Mouse (Mus musculus) cerebellum, postnatal 14 days (tissue): ENCODE data around the gene Map6.

ENCODE experiments used
- DNase-seq, 2 experiments: peaks; one replicate each; pipeline ENCODE4 v3.0.0; 2021; ENCODE audit warnings: mixed read lengths in 2 of 2

Gene Map6

DNA sequence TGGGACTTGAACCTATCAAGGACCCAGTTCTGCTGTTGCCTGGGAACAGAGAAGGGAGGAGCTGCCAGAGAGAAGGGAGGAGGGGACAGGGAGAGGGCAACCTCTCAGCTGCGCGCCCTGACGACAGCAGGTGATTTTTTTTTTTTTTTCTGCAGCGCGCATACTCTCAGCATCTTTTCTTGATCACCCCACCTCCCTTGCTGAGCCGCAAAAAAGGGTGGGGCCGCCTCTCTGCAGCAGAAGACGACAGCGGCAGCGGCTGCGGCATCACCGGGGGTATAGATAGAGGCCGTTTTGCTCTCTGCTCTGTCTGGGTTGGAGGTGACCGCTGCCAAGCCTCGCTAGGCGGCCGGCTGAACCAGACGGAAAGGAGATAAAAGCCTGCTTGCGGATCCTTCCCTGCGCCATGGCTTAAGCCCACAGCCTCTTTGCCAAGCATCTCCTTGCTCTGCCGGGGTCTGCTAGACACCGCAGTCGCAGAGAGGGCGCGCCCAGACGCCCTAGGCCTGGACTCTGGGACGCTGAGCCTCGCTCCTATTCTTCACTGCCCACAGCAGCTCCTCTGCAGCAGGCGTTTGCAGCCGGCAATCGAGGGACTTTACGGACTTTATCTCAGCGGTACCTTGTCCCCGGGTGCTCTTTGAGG is at the start of gene Map6:
Map6 (plus strand) TSS at position 197 of the 646 bp plus-strand sequence.
- DNase-seq: peak; percentile 78 to 83

GRCm38 (mm10) chr7:99224225-99224624 is 43.0 kb upstream of the Map6 start:
- DNase-seq: peak in 1 of 2 experiments; percentile 35

DNA sequence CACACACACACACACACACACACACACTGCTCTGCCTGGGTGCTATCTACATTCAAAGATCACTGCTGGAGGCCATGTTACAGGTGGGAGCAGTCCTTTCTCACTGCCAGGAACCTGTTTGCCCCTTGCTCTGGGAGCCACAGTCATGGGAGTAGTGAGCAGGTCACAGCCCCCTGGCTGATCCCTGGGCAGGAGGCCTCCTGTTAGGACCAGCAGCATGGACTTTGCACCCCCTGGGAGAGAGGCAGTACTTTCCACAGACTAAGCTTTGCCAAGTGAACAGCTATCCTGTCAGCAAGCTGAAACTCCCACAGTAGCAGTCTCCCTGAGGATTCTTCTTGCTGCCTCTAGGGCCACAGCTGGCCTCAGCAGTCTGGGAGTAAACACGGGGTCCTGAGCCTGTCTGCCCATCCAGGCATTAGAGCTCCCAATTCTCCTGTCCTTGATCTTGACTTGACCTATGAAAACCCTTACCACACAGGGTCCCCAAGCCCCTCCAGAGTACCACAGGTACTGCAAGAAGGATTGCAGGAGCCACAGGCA is 42.5 kb upstream of the Map6 start:
- no peak for DNase-seq

GRCm38 (mm10) chr7:99225421-99225820 is 41.8 kb upstream of the Map6 start:
- no peak for DNase-seq

DNA sequence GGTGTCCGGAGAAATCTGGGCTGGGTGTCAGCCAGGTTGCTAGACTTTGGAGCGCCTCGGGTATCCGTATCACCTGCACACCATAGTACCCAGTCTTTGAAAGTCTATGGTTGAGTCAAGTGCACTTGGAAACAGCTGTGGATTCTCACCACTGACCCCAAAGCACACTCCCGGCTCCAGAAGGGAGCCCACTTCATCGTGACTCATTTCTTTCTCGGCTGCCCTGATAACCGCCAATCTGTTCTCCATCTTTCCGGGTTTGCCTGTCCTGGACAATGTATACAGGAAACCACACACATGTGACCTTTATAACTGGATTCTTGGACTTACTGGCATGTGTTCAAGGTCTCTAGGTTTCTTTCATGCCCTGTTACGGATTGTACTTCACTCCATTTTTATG is 40.6 kb upstream of the Map6 start:
- DNase-seq: no peak

DNA sequence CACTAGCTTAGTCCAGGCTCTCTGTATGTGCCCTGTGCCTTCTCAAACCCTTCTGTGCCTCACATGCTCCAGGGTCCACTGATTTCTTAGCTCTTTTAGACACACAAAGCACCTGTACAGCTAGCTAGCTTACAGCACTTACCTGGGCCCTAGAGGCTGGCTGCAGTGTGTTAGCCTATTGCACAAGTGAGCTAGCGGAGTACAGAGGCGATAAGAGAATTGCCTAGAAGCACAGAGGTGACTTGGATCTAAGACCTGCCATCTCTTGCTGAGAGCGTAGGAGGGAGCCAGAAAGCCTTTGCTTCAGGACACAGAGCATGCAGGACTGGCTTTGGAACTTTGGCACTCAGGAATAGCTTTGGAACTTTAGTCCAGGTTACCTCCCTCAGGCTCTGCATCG is 40.0 kb upstream of the Map6 start:
- no peak for DNase-seq

GRCm38 (mm10) chr7:99228825-99229224 is 38.4 kb upstream of the Map6 start:
- DNase-seq: no peak

- peak; percentile 48 to 54 for DNase-seq
Observed at GRCm38 (mm10) chr7:99229411-99229810, 37.8 kb upstream of the Map6 start.

DNA sequence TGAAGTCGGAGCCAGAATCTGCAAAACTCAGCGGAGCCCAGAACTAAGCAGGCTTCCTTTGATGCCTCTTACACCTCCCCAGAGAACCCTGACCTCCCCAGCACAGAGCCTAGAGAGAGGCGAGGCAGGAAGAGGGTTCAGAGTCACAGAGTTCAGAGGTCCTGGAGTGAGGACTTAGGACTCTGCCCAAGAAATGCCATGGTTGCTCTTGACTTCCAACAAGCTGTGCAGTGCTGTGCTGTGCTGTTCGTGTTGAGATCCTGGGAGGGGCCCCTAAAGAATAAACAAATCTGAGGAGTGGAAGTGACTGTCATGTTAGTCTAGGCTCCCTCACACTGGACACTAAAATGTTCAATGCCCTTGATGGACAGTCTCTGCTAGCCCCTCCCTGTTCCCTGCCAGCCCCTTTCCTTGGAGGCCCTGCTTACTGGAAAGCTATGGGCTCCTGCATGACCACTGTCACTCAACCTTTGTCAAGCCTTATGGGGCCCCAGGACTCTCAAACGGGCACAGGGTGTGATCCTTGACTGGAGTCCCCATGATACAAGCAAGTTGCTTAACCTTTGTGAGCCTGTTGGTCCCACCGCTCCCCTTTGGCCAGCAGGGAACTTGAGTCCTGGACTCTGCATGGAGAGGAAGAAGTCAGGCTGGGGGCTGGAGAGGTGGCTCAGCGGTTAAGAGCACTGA is 37.0 kb upstream of the Map6 start:
- no peak for DNase-seq

DNA sequence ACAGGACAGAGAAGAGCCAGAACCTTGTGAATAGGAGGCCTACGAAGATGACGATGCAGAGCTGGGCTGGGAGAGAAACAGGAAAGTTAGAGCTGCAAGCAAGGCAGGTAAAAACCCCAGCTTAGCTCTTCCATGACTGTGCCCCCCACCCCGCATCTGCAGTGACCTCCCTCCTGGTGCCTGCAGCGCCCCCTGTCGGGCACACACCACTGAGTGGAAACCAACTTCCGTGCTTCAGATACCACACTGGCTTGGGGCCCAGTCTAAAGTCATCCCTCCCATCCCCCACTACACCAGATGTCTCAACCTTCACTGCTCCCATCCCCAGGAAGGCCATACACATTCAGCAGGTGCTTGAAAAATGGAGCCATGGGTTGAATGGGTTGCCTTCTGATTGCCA is 34.7 kb upstream of the Map6 start:
- DNase-seq: peak in 1 of 2 experiments; percentile 36

DNA sequence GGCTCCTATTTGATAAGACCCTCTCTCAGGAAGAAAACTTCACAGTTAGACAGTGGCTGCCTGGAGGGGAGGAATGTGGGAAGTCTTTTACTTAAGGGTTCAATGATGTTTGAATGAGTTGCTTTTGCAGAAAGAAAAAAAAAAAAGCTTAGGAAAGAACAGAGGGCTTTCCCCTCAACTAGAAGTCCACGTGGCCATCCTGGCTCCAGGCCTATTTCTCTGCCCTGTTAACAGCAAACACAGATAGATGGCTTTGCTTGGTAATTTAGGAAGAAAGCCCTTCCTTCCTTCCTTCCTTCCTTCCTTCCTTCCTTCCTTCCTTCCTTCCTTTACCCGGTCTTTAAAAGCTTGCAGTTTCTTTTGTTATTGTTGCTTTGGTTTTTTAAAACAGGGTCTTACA is 32.3 kb upstream of the Map6 start:
- no peak for DNase-seq

- no peak for DNase-seq
Observed at GRCm38 (mm10) chr7:99235657-99236056, 31.6 kb upstream of the Map6 start.

DNA sequence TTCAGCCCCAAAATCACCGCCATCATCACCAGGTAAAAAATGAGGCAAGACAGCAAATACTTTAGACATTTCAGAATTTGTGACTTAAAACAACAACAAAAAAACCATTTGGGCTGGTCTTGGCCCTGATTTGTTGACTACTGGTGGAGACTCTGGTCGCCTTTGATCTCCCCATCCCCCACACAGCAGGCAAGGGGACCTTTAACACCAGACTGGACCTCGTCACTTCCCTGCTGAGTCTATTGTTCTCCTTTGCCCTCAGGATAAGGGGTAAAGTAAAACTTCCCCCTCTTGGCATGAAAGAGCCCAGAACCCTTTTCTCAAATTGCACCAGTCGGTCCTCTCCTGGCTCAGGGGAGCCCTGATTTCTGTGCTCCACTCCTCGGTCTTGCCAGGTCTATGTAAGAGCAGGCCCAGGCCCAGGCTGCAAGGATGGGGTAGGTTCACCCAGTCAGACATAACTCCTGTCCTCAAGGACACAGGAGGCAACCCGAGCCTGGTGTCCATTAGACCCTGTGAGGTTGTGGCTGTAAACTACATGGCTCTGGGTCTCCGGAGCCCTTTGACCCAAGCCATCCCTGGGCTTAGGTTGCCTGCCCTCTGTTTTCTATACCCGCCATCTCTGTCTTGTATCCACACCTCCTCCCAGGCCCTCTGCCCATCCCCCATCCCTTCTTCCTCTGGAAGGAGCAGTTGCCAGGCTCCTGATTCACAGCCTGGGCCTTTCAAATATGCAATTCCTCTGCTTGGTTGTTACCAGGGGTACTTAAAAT is 30.2 kb upstream of the Map6 start:
- DNase-seq: no peak

- no peak for DNase-seq
Observed at GRCm38 (mm10) chr7:99238417-99238816, 28.8 kb upstream of the Map6 start, which contains the start of gene Mogat2. TSS of gene Mogat2 (minus strand) at chr7:99238619.

DNA sequence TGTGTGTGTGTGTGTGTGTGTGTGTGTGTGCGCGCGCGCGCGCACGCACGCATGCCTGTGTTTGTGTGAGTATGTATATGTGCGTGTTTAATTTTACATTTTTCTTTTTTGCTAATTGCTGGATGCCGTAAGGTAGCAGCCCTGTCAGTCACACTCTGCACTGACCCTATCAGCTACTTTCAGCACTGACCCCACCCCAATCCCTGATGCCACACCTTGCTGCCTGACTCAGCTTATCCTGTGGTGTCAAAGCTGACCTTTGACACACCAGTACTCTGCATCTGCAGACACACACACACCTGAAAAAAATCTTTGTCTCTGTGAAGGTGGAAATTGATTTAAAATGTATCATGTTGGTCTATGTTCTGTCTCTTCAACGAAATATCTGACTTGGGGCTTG is 25.1 kb upstream of the Map6 start:
- DNase-seq: no peak

GRCm38 (mm10) chr7:99248157-99248742 is 19.0 kb upstream of the Map6 start:
- DNase-seq: no peak

- DNase-seq: peak in 1 of 2 experiments; percentile 19
Observed at GRCm38 (mm10) chr7:99248906-99249581, 18.2 kb upstream of the Map6 start.

DNA sequence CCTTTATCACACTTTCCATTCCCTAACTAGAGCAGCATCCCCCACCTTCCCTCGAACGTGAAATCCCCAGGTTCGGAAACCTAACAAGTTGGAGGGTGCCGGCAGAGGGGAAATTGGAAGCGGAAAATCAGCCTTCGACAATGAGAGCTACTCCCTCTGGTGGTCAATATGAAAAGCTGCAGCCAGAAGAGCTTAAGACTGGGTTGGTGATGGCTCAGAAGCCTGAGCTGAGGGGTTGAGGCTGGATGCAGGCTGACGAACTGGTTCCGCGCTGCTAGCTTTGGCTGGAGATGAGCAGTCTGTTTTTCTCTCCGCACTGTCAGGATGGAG is 17.7 kb upstream of the Map6 start:
- DNase-seq: peak; percentile 65 to 71

DNA sequence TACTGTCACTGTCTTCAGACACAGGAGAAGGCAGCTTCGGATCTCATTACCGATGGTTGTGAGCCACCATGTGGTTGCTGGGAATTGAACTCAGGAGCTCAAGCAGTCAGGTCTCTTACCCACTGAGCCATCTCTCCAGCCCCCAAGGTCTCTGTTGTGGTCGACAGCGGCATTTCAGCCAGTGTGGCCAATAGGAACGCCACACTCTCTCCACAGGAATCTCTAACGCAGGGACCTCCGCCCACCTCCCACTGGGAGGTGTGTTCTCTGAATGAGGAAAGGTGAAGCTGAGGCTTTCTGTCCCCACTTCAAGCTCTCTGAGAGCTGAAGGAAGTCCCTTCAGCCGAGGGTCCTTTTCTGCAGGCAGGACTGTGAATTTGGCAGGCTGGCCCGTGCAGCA is 16.9 kb upstream of the Map6 start:
- DNase-seq: no peak

DNA sequence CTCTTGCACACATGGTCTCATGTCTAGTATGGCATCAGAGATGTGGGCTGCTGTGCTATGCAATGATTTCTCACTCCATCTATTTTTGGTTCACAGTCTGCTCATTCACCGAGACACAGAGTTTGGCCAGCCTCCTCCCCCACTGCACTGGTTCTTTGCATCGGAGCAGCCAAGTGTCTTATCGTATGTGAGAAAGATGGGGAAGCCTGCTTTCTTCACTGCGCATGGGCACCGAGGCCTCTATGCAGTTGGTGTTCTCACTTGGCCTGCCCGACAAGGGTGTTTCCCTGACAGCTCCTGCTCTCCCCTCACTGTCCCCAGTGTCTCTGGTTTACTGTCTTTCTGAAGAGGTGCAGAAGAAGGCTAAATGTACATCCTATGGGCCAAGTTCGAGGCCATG is 12.2 kb upstream of the Map6 start:
- DNase-seq: no peak

DNA sequence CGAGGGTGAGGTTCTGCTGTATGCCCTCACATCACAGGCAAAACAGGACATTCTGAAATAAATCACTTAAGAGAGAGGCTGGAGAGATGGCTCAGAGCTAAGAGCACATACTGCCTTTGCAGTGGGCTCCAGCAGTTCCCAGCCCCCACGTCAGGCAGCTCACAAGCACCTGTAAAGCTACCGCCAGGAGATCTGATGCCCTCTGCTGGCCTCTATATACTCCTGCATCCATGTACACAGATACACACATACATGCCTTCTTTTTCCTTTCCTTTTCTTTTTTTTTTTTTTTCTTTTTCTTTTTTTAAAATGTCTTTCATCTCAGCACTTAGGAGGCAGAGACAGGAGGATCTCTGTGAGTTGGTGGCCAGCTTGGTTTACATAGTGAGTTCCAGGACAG is 5.3 kb upstream of the Map6 start:
- no peak for DNase-seq

GRCm38 (mm10) chr7:99263509-99263908 is 3.7 kb upstream of the Map6 start:
- DNase-seq: no peak

DNA sequence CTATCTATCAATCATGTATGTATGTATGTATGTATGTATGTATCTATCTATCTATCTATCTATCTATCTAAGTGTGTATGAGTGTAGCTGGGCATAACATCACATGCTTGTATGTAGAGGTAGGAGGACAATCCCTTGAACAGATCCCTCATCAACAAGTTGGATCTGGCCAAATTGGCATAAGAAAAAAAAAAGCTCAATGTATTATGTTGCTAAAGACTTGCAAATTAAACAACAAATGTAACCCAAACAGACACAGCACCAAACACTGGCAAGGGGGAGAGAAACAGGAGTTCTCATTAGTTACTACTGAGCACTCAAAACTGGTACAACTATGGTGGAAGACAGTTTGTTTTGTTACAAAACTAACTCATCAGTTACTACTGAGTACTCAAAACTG is 2.6 kb upstream of the Map6 start:
- no peak for DNase-seq
